Comparison of ENCODE assay signal across 8 mouse cellular contexts in the genomic region with DNA sequence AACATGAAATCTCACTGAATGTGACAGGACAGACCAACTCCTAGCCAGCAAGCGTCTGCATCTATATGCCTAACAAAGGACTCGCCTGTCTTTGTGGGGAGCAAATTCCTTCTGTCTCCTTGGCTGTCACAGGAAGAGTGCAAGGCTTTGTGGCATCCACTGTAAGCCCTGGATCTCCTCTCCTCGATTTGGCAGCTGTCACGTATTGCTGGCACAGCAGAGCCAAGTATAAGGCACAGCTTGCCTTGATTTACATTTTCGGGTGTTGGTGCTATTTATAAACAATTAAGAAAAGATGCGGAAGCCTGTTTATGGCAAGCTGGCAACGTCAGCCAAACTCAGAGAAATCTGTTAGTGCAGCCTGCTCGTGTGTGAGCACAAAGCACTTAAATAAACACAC. TPM values are rescaled to one million over a fixed set of nuclear protein-coding genes. Genes with fewer than 3 reads are reported as not detected.
A peak's percentile ranks its signal among the peaks of the same experiment; 100 is the strongest.
DNase-seq lines count a peak whose midpoint lies in the region; TF ChIP-seq lines count a peak whose summit lies in the region.

No protein-coding gene starts in this region.

- peak overlapping the region; percentile 68 for H3K27ac ChIP-seq in gastrocnemius, adult 2 months
- H3K27ac ChIP-seq in midbrain, embryonic 10.5 days (replicated peaks): peak overlapping the region; percentile 84

- intact Hi-C loops in gastrocnemius, adult 2 months (cut with DNase I): no loop called here

- no peak for DNase-seq in gastrocnemius, adult 2 months
- DNase-seq in gastrocnemius, postnatal 10 days: no peak
- DNase-seq in Muller cell, postnatal 12 days (ENCODE audit: inconsistent ontology term): peak; percentile 78
- DNase-seq in frontal cortex, postnatal 36 days (ENCODE audit: low spot score in 2 of 2): peak; percentile 35 to 60
- DNase-seq in midbrain, embryonic 10.5 days (ENCODE audit: low spot score): no peak
- DNase-seq in adrenal gland, postnatal 4 days (ENCODE audit: low spot score in 2 of 2): no peak
- DNase-seq in thymus, postnatal 14 days: no peak
- no peak for DNase-seq in c-Kit-positive CD71-positive TER-119-positive erythroid progenitor cells, embryonic 14.5 days (ENCODE audit: low spot score)

- 49% methylated on average over 8 of the region's 8 CpGs for WGBS in midbrain, embryonic 10.5 days

- H3K9me3 ChIP-seq in midbrain, embryonic 10.5 days (replicated peaks): no peaks in the 10 kb centered on the region

- TF ChIP-seq CTCF in gastrocnemius, adult 2 months (IDR thresholded peaks at IDR 0.05): no peak

- peak overlapping the region; percentile 54 for H3K4me3 ChIP-seq in gastrocnemius, adult 2 months
- H3K4me3 ChIP-seq in midbrain, embryonic 10.5 days: no peak overlapping the region

- peaks cover 77% of the 10 kb centered on the region for H3K4me1 ChIP-seq in midbrain, embryonic 10.5 days

- no peaks in the 10 kb centered on the region for H3K36me3 ChIP-seq in midbrain, embryonic 10.5 days

- H3K27me3 ChIP-seq in midbrain, embryonic 10.5 days (ENCODE audit: low read depth, poor library complexity, severe bottlenecking): no peaks in the 10 kb centered on the region

RNA-seq across cellular contexts. Expression of a gene that starts 25.3 kb away (rescaled TPM):
- total RNA-seq in gastrocnemius, adult 2 months (2021): 1 to 10 TPM; 7.4 to 8.3 TPM
- 10 to 100 TPM; 18.6 to 25.9 TPM for total RNA-seq in gastrocnemius, postnatal 10 days (2021)
- 21.6 and 34.3 TPM in 2 replicates for polyA plus RNA-seq in midbrain, embryonic 10.5 days (2016; fragmentation: Nextera tagmentation; extraction: Ambion mirVana)
- 10 to 100 TPM; 34.4 to 44.0 TPM for total RNA-seq in adrenal gland, postnatal 4 days (2021)

Comparison
In these comparisons a context has a peak if more than half of its experiments do, and no peak if none do; other contexts are left out.
1. DNase-seq: peak in Muller cell, postnatal 12 days (single experiment) and frontal cortex, postnatal 36 days (2 of 2); none in gastrocnemius, adult 2 months (single experiment), gastrocnemius, postnatal 10 days (single experiment), midbrain, embryonic 10.5 days (single experiment), adrenal gland, postnatal 4 days (0 of 2), thymus, postnatal 14 days (single experiment) and c-Kit-positive CD71-positive TER-119-positive erythroid progenitor cells, embryonic 14.5 days (single experiment).